Mouse (Mus musculus) liver, embryonic 15.5 days (tissue): ENCODE data around the gene Fam71e1. TPM values are rescaled to one million over a fixed set of nuclear protein-coding genes. Genes with fewer than 3 reads are reported as not detected.

Source experiments
- microRNA-seq: library from miRNA; unstranded; fragments of <30 nt; microRNA quantifications from one replicate; pipeline ENCODE4, GENCODE M21; 2016
- polyA plus RNA-seq: library from polyadenylated mRNA; unstranded; fragments of >200 nt; fragmentation: Nextera tagmentation; extraction: Ambion mirVana; gene quantifications from 2 replicates; pipeline ENCODE4 v1.2.1, GENCODE M21; 2015

The Fam71e1 gene
- polyA plus RNA-seq, 1 experiment from 2014 or later: 2.0 TPM

Small RNAs within 50 kb of the gene (microRNA-seq; reads per million reads assigned to microRNA genes)
- gene Mir7052 (not detected), gene Mir7053 (not detected)

Other genes starting within 250 kb of the Fam71e1 start
- gene 1700028J19Rik, start 249.9 kb upstream of the Fam71e1 start, polyA plus RNA-seq: 0.94 and 1.2 TPM in 2 replicates
- gene 2410002F23Rik, start 249.9 kb upstream of the Fam71e1 start, polyA plus RNA-seq: 28.0 and 30.3 TPM in 2 replicates
- gene Acp4, start 239.2 kb upstream of the Fam71e1 start, polyA plus RNA-seq: 0.14 TPM in 1 of 2 replicates, not detected in the other
- not detected in 2 replicates for gene Gm15517, start 235.1 kb upstream of the Fam71e1 start, polyA plus RNA-seq
- gene Clec11a, start 189.7 kb upstream of the Fam71e1 start, polyA plus RNA-seq: 0.54 and 0.63 TPM in 2 replicates
- 0.05 and 0.06 TPM in 2 replicates for gene Shank1, start 186.3 kb upstream of the Fam71e1 start, polyA plus RNA-seq
- not detected in 2 replicates for gene Syt3, start 112.5 kb upstream of the Fam71e1 start, polyA plus RNA-seq
- 0.16 TPM in 1 of 2 replicates, not detected in the other for gene 1700008O03Rik, start 110.8 kb upstream of the Fam71e1 start, polyA plus RNA-seq
- 0.03 TPM in 1 of 2 replicates, not detected in the other for gene Lrrc4b, start 67.6 kb upstream of the Fam71e1 start, polyA plus RNA-seq
- gene Aspdh, start 31.2 kb upstream of the Fam71e1 start, polyA plus RNA-seq: 14.3 and 17.3 TPM in 2 replicates
- gene Josd2, start 28.6 kb upstream of the Fam71e1 start, polyA plus RNA-seq: 175 and 198 TPM in 2 replicates
- 45.9 and 55.4 TPM in 2 replicates for gene Emc10, start 52 bp upstream of the Fam71e1 start, polyA plus RNA-seq
- 0.08 and 0.10 TPM in 2 replicates for gene Mybpc2, start 28.1 kb downstream of the Fam71e1 start, polyA plus RNA-seq
- 0.85 and 0.89 TPM in 2 replicates for gene Spib, start 35.5 kb downstream of the Fam71e1 start, polyA plus RNA-seq
- 51.9 and 54.8 TPM in 2 replicates for gene Pold1, start 52.3 kb downstream of the Fam71e1 start, polyA plus RNA-seq
- gene Nr1h2, start 57.4 kb downstream of the Fam71e1 start, polyA plus RNA-seq: 45.9 and 47.1 TPM in 2 replicates
- 13.8 and 14.2 TPM in 2 replicates for gene Napsa, start 75.8 kb downstream of the Fam71e1 start, polyA plus RNA-seq
- gene Kcnc3, start 94.1 kb downstream of the Fam71e1 start, polyA plus RNA-seq: 0.05 TPM in 2 replicates
- gene Myh14, start 174.3 kb downstream of the Fam71e1 start, polyA plus RNA-seq: 0.18 and 0.41 TPM in 2 replicates
- gene Izumo2, start 212.2 kb downstream of the Fam71e1 start, polyA plus RNA-seq: not detected in 2 replicates